Mouse (Mus musculus) spleen, embryonic (tissue): Measurements from ENCODE around the gene Fam118a.
"Not testable (repeated sequence)": the region's sequence is repeated elsewhere in the genome, so short reads cannot be mapped to it uniquely, and the experiment has no call there.

Source experiments
- CTCF ChIA-PET: fragments of 350-600 bp; sonication (Branson Sonifier 250); formaldehyde crosslinking; loops from one replicate; lab custom pipeline; 2022; lab: Charles Lee

Gene Fam118a

GRCm38 (mm10) chr15:85028648-85029047, at the start of gene Fam118a:
Gene Fam118a (plus strand): TSS chr15:85028948.
- CTCF ChIA-PET: not testable (repeated sequence)

GRCm38 (mm10) chr15:84981609-84982313, 47.0 kb upstream of the Fam118a start:
- CTCF ChIA-PET: interaction anchor here (0.6 kb wide), 1 partner anchor 1611 kb away, joined by 4 read pairs; no protein-coding TSS in a partner anchor

DNA sequence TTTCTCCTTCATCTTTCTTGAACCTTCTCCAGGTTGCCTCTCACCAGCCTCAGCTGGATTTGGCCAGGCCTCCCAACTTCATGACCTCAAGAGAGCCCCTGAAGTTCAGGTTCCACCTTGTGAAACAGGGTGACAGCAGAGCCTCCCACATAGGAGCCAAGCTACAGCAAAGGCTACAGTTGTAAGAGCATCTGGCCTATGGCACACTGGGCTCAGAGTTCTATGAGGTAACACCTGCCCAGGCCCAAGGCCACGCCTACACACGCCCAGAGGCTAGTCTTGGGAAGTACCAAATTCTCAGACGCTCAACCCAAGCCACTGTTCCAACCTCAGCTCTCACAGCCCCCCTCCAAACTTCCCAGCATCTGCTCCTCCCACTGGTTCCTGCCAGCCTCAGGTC, 45.9 kb upstream of the Fam118a start:
- CTCF ChIA-PET: no interaction called here

DNA sequence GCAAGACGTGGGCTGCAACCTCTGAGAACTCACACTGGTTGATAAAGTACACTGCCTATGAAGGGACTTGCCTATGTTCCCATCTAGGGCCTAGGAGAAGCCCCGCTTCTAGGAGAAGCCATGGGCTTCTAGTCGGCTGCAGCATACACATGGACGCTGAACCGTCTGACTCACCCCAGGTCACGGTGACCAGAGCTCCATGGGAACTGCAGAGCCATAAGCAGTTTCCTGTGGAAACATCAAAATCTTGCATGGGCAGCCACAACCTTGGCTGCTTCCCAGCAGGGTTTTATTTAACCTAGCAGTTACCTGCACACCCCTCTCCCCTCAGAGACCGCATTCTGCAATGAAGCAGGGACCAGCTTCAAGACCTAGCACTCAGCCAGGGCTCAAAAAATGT, 45.0 kb upstream of the Fam118a start:
- CTCF ChIA-PET: no interaction called here

- CTCF ChIA-PET: no interaction called here
Measured at GRCm38 (mm10) chr15:84985516-84986160, 43.1 kb upstream of the Fam118a start.

- CTCF ChIA-PET: interaction anchor here (0.6 kb wide), 1 partner anchor 13 kb away, joined by 3 read pairs; no protein-coding TSS in a partner anchor
Measured at GRCm38 (mm10) chr15:84986171-84987019, 42.4 kb upstream of the Fam118a start.

DNA sequence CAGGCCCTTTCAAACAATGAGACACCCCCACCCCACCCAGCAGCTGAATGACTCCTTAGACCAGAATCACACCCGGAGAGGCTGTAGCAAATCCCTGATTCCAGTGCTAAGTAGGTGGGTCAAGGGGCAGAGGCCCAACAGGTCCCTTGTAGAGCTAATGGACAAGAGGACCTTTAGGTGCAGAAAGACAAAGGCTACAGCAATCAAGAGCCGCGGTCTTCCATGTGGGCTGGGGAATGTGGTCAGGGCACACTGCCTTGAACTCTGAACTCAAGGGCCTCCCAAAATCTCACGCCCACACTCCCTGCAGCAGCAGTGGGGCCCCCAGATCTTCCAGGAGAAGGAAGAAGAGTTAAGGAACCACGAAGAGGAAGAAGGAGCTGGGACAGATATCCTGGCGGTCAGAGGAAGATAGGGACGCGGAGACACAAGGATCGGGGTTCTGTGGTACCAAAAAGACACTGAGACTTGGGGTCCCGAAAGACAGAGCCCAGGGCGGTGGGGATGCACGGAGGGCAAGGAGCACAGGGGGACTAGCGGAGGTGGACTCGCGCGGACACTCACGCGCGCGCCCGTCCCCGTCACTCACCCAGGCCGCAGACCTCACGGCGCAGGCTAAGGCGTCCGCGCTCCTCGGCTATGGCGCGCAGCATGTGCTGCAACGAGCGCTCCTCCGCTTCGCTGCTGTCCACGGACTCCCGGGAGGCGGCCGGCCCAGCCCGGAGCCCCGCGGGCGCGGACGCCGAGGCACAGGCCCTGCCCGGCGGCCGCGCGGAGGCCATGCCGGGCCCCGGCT, 41.5 kb upstream of the Fam118a start:
- CTCF ChIA-PET: interaction anchor here (0.6 kb wide), 1 partner anchor 14 kb away, joined by 3 read pairs; no protein-coding TSS in a partner anchor

DNA sequence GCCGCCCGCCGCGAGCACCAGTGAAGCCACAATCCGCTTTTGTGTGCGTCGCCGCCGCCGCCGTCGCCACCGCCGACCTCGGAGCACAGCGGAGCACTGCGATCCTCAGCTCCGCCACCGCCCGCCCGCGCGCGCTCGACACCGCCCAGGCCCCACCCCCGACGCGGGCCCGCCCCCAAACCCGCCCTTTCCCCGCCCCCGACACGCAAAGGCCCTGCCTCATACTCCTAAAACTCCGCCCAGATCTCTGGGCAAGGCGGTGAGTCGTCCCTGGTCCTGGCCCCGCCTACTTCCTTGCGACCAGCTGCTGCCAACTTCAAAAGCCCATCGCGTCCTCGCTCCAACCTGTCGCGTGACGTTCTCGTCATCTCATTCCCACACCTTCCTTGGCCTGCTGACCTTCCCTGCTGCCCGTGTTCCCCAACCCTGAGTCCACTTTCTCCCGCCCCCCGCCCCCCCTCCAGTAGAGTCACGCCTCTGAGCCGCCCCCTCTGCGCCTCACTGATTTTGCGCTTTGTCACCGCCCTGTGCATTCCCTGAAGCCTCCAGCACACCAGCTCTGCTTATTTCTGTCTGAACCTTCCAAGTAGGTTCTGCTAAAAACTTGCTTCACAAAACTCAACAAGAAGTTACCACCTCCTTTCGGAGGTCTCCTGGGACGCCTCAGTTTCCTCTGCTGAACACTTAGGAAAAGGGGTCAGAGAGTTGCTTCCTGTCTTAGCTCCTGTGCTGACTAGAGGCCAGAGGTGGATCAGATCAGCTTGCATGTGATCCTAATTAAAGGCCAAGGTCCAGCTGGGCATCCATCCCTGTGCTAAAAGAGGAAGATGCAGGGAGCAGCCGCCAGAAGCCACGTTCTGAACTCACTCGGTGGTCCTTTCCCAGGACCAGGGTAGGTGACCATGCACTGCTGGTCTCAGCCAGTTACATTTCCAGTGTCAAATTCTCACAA, 40.6 kb upstream of the Fam118a start, which contains the start of gene 5031439G07Rik:
TSS of gene 5031439G07Rik (minus strand) at position 678 of the 952 bp plus-strand sequence.
- CTCF ChIA-PET: interaction anchor here (0.7 kb wide), 1 partner anchor 49 kb away, joined by 3 read pairs; no protein-coding TSS in a partner anchor

- CTCF ChIA-PET: no interaction called here
Measured at GRCm38 (mm10) chr15:84989098-84989497, 39.6 kb upstream of the Fam118a start.

- CTCF ChIA-PET: interaction anchor here (0.7 kb wide), 1 partner anchor 9 kb away, joined by 5 read pairs; no protein-coding TSS in a partner anchor
Measured at GRCm38 (mm10) chr15:84989771-84990170, 39.0 kb upstream of the Fam118a start.

- CTCF ChIA-PET: interaction anchor here (0.5 kb wide), 1 partner anchor 148 kb away, joined by 3 read pairs; no protein-coding TSS in a partner anchor
Measured at GRCm38 (mm10) chr15:84994498-84994897, 34.2 kb upstream of the Fam118a start.

DNA sequence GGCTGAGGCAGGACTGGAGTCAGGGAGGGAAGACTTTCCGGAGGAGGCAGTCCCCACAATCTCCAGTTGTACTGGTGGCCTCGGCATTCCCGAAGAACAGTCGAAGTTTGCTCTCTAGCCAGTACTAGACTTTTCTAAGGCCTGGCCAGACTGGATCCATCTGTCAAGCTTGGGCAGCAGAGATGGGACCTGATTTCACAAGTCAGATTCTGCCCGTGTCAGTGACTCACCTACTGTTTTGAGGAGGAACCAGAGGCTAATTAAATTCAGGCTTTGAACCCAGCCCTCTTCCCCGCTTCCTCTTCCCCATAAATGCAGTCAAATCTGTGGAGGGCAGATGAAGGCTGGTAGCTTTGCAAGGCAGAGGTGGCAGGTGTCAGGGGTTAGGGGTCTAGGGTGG, 33.7 kb upstream of the Fam118a start:
- CTCF ChIA-PET: interaction anchor here (0.5 to 0.6 kb wide), 2 partner anchors 149 to 837 kb away, joined by 3 to 9 read pairs; partner anchors contain the start of gene Ttc38

- CTCF ChIA-PET: interaction anchor here (1.1 kb wide), 1 partner anchor 192 kb away, joined by 3 read pairs; no protein-coding TSS in a partner anchor
Measured at GRCm38 (mm10) chr15:84995967-84996366, 32.8 kb upstream of the Fam118a start.

DNA sequence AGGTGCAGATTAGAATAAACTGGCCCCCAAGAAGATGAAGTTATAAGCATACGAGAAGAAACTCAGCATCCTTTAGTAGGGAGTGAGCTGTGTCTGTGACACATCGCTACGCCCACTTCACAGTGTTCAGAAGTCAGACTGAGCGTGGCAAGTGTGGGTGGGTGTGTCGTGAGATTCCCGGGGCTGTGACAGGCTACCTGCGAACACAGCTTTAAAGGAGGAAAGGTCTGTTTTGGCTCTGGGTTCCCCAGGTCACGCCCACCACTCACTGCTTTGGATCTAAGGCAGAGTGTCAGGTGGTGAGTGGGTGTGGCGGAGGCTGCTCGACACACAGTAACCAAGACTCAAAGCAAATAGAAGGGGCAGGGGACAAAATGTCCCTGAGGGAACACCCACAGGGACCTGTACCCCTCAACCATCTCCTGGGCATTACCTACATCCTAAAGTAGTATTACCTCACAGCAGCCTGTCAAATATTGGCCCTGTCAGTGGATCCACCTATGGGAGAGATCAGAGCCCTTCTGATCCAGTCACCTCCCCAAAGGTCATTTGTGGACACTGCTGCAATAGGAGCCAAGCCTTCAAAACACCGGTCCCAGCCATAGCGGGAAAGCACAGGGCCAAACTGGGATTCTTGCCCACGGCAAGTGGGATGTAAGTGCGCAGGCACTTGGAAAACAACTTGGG, 30.8 kb upstream of the Fam118a start:
- CTCF ChIA-PET: no interaction called here

- CTCF ChIA-PET: no interaction called here
Measured at GRCm38 (mm10) chr15:84999911-85000310, 28.8 kb upstream of the Fam118a start.

GRCm38 (mm10) chr15:85000984-85001982, 27.5 kb upstream of the Fam118a start:
- CTCF ChIA-PET: interaction anchor here (0.6 kb wide), 1 partner anchor 1027 kb away, joined by 5 read pairs; no protein-coding TSS in a partner anchor

DNA sequence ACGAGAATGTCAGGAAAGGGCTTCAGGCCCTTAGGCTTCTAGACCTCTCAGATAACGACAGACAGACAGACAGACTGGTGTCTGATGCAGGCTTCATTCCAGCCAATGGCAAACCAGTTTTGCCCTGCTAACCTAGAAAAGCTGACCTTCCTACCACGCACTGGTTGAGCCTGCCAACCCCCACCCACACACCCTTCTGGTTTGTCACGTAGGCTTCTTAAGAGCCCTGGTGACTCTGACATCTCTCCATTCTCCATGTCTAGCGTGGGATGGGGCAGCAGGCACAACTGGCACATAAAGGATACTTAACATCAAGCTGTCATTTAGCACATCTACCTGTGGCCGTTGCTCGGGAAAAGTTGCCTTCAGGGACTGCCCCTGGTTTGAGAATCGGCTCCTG, 19.1 kb upstream of the Fam118a start:
- CTCF ChIA-PET: no interaction called here
